Mouse (Mus musculus) testis, adult 2 months (tissue): ENCODE measurements around the gene Rrnad1.

Experiments
- CTCF ChIP-seq: fragments of 200-500 bp; IDR thresholded peaks from 2 replicates; pipeline ENCODE4 v1.5.1; 2012; ENCODE audit warnings: low read depth, mild to moderate bottlenecking, inconsistent platforms, low read length, moderate library complexity; ENCODE audit not compliant: control insufficient read depth, insufficient read depth, insufficient replicate concordance
- POLR2A ChIP-seq: fragments of 200-500 bp; IDR thresholded peaks from 2 replicates; pipeline ENCODE4 v1.6.1; 2012; ENCODE audit warnings: low read depth, mild to moderate bottlenecking, inconsistent platforms, low read length, moderate library complexity; ENCODE audit not compliant: control insufficient read depth

DNA sequence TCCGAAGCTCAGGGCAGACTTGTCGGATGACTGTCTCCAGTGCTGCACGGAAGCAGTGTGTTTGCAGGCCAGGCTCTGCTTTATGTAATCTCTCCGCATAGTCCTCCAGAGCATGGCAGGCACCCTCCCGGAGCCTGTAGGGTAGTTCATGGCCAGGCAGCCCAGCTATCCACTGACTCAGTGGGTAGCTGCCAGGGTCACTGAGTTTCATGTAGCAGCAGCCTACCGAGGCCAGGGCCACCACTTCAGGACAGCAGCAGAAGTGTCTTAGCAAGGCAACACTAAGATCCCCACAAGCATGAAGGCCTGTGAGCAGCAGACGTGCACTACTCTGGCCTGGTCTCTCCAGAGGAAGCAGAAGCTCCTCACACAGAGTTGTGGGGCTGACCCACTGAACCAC, 5.5 kb downstream of the Rrnad1 start:
- TF ChIP-seq CTCF: no peak
- no peak for TF ChIP-seq POLR2A
